Mouse (Mus musculus): ENCODE measurements around the gene Sbpl.
A peak's percentile ranks its signal among the peaks of the same experiment; 100 is the strongest.

Gene Sbpl

GRCm38 (mm10) chr17:23955174-23955573 is at the start of gene Sbpl:
TSS of gene Sbpl (minus strand) at chr17:23955274.
- no peak for DNase-seq (ENCODE audit: inconsistent age in 2 of 2, low spot score in 1 of 2)

- peak; percentile 83 to 87 for DNase-seq (ENCODE audit: inconsistent age in 2 of 2, low spot score in 1 of 2)
Measured at GRCm38 (mm10) chr17:24004071-24004665, 49.1 kb upstream of the Sbpl start.

- peak; percentile 69 to 81 for DNase-seq (ENCODE audit: inconsistent age in 2 of 2, low spot score in 1 of 2)
Measured at GRCm38 (mm10) chr17:24000404-24000803, 45.3 kb upstream of the Sbpl start.

DNA sequence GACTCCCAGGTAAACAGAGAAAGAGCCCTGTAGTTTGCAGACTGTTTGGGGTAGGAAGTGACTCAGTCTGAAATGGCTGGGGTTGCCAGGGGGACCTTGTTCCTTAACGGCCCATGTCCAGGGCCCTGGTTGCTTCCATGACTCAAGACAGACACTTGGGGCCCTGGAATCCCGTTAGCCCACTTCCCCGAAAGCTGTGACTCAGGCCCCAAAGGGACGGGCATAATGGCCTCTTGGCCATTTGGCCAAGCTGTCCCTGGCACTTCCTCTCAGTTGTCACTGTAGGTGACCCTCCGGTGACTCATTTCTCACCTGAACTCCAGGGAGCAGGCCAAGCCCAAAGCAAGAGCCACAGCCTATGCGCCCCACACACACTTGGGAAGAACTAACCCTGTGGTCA is 43.3 kb upstream of the Sbpl start:
- no peak for DNase-seq (ENCODE audit: inconsistent age in 2 of 2, low spot score in 1 of 2)

GRCm38 (mm10) chr17:23997901-23998300 is 42.8 kb upstream of the Sbpl start, which contains the start of gene Prss22:
TSS of gene Prss22 (minus strand) at chr17:23998100.
- no peak for DNase-seq (ENCODE audit: inconsistent age in 2 of 2, low spot score in 1 of 2)

GRCm38 (mm10) chr17:23995421-23995820 is 40.3 kb upstream of the Sbpl start:
- no peak for DNase-seq (ENCODE audit: inconsistent age in 2 of 2, low spot score in 1 of 2)

DNA sequence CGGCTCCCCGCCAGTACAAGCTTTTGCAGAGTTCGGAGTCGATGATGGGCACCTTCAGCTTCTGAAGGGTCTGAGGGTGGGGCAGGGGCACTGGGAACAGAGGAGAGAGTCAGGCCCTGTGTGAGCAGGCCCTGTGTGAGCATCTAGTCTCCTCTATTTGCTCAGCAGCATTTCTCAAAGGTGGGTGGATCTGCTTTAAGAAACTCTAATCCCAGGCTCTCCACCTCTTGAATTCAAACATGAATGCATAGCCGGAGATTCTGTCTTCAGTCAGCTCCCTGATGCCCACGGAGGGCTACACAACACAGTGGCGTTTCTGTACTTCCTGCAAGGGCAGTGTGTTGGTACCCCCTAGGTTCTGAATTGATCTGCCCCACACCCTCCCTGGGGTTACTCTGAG is 39.6 kb upstream of the Sbpl start:
- DNase-seq (ENCODE audit: inconsistent age in 2 of 2, low spot score in 1 of 2) = no peak

DNA sequence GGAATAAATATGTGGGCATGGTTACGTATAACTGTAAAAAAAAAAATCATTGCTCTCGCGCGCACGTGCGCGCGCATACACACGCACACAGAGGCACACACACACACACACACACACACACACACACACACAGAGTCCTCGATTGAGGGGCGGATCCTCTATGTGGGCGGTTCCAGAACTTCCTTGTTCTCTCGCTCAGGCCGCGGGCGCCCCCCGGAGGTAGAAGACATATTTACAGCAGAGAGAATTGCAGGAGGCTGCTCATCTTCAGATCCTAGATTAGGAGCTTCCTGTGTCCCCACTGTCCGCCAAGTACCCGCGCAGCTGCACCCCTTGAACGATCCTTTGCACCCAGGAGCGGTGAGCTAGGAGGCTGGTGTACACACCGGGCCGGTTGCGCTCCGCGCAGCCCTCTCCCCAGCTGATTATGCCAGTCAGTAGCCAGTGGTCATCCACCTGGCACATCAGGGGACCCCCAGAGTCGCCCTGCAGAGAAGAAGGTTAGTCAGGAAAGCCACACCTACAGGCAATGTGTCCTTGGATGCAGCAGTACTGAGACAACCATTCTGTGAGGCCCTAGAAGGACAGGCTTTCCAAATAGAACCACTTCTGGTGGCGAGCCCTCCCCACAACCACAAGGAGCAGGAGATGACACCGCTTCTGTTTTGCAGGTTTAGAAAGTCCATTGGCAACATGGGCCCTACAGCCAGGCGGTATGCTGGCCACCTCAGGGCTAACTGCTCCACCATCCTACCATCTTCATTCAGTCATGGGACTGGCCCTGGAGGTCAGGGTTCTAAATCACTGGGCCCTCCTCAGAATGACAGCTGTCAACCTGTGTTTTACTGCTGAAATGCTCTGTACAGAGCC is 38.7 kb upstream of the Sbpl start:
- peak; percentile 92 to 98 for DNase-seq (ENCODE audit: inconsistent age in 2 of 2, low spot score in 1 of 2)

- DNase-seq (ENCODE audit: inconsistent age in 2 of 2, low spot score in 1 of 2) = no peak
Measured at GRCm38 (mm10) chr17:23992789-23993553, 37.9 kb upstream of the Sbpl start.

DNA sequence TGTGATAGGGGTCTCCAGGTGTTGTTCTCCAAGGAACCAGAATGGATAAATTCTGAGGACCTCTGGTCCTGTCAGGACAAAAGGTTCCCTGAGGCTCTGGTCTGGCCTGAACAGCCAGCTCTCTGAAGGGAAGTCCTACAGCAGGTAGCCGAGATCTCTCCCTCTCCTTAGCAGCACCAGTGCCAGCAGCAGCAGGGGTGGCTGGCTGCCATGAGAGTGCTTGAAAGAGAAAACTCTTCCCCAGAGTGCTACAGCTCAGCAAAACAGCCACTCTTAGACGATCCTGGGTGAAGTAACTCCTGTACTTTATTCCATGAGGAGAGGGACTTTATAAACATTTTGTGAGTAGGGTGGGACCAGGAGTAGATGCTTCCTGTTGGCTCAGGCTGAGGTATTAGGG is 34.7 kb upstream of the Sbpl start:
- DNase-seq (ENCODE audit: inconsistent age in 2 of 2, low spot score in 1 of 2) = no peak

DNA sequence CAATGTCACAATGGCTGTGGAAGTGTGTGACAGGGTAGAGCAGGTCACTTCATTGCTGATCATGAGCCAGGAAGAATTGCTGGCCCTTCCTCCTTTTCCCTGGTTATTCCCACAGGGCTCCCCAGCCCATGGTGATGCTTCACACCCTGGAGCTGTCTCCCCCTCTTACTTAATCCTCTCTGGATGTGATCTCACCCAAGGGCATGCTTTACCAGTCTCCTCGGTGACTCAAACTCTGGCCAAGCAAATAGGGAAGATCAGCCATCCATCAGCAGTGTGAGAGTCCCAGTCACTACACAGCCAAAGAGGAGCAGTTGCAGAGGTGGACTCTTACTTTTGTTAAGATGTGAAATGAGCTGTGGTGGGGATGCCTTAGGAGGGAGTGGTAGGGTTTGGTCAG is 29.9 kb upstream of the Sbpl start:
- peak; percentile 56 to 82 for DNase-seq (ENCODE audit: inconsistent age in 2 of 2, low spot score in 1 of 2)

DNA sequence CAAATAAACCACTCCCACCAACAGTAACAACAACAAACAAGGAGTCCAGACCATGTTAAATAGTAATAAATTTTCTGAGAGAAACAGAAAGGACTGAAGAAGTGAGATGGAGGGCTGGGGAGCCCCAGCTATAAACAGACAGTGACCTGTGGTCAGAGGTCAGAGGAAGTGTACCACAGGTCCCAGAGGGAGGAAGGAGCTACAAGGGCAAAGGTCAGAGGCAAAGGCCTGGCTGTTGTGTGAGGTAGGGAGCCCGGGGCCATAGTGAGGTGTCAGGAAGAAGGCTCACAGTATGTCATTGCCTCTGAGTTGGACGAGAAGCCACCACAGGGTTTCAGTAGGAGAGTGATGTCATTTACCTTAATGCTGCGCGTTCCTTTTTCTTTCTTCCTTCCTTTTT is 27.8 kb upstream of the Sbpl start:
- DNase-seq (ENCODE audit: inconsistent age in 2 of 2, low spot score in 1 of 2) = no peak

DNA sequence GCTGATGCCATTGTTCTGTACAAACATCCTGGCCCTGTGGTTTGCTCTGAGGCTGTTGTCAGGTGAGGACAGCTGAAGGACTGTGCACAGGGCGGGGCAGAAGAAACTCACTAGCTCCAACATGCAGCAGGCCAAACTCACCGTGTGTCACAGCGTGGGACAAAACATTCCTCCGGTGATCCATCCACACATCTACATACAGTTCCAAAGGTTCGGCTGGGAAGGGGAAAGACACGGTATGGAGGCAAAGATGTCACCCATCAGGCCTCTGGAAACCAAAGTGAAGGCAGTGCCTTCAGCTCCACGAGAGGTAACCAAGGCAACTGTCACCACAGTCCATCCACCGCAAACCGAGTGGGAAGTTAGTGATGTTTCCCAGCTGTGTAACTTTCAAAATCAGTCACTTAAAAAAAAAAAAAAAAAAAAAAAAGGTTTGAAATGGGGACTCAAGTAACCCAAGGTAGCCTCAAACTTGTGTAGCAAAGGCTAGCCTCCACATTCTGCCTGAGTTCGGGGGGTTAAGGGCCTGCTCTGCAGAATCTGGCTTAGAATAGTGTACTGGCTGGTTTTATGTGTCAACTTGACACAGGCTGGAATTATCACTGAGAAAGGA is 25.3 kb upstream of the Sbpl start, which contains the start of gene Prss30:
Prss30 (minus strand) TSS at position 270 of the 613 bp plus-strand sequence.
- DNase-seq (ENCODE audit: inconsistent age in 2 of 2, low spot score in 1 of 2) = no peak

DNA sequence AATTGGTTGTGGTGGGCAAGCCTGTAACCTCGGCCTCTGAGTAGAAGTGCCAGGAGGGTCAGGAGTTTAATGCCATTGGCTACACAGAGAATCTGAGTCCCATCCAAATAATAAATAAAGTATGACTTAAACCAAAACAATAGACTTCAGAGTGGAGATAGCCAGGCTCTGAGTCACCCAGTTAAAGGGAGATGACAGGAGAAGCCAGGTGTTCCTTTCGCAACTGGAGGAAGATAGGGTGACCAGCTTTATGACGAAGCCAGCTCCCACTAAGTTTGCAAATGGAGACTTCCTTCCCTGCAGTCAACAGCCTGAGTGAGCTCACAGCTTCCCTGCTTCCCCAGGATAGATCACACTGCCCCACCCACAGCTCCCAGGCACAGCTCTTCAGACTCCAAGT is 24.4 kb upstream of the Sbpl start:
- no peak for DNase-seq (ENCODE audit: inconsistent age in 2 of 2, low spot score in 1 of 2)

GRCm38 (mm10) chr17:23976665-23977064 is 21.6 kb upstream of the Sbpl start:
- DNase-seq (ENCODE audit: inconsistent age in 2 of 2, low spot score in 1 of 2) = no peak

GRCm38 (mm10) chr17:23971315-23971714 is 16.2 kb upstream of the Sbpl start:
- no peak for DNase-seq (ENCODE audit: inconsistent age in 2 of 2, low spot score in 1 of 2)

GRCm38 (mm10) chr17:23969231-23969630 is 14.2 kb upstream of the Sbpl start:
- peak; percentile 74 to 93 for DNase-seq (ENCODE audit: inconsistent age in 2 of 2, low spot score in 1 of 2)

DNA sequence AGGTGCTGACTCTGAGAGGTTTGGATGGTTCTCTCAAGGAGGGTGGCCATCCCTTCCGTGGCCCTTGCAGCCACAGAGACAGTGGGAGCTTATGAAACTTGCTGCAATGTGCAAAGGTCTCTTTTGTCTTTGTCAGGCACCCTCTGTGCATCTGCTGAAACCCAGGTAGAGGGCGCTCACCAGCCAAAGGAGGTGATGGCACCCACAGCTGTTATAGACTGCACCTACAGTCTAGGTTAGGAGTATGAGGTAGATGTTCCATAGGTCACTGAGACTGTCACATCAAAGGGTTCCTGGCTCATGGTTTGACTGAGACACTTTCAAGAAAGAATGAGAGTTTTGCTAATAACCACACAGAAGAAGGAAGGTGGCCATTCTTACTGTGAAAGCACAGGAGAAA is 13.7 kb upstream of the Sbpl start:
- no peak for DNase-seq (ENCODE audit: inconsistent age in 2 of 2, low spot score in 1 of 2)

- DNase-seq (ENCODE audit: inconsistent age in 2 of 2, low spot score in 1 of 2) = peak; percentile 53 to 62
Measured at GRCm38 (mm10) chr17:23966658-23967401, 11.8 kb upstream of the Sbpl start.

DNA sequence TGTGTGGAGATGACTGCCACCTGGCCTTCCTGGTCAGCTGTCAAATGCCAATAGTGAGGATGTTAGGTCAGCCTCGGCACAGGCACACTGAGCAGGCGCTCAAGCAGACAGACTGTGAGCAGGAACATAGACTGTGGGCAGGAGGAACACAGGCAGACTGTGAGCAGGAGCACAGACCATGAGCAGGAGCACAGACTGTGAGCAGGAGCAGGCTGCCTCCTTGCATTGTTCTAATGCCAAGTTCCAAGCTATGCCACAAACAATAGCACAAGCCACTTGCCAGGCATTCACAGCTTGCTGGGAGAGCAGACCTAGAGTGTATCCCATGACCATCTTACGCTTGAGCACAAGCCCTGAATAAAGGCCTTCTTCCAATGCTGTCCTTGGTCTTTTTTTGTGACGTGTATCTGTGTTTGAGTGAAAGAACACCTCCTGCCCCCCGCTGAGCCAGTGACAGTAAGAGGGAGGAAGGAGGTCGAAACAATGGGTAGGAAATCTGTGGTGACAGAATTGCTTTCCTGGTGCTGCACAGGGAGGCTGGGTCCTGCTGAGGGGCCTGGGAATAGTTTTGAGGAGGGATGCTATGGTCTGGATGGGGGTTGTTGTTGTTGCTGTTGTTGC is 10.8 kb upstream of the Sbpl start:
- no peak for DNase-seq (ENCODE audit: inconsistent age in 2 of 2, low spot score in 1 of 2)
